Mouse (Mus musculus) G1E (cell line): Measurements from ENCODE around the gene Dido1.

Source experiments
- CTCF ChIP-seq: IDR thresholded peaks from 2 replicates; pipeline ENCODE4 v1.5.1; 2012; ENCODE audit warnings: low read depth, low read length, inconsistent platforms, mixed read lengths
- GATA1 ChIP-seq: IDR thresholded peaks from 2 replicates; pipeline ENCODE4 v1.6.1; 2012; ENCODE audit warnings: borderline replicate concordance, low read length, inconsistent platforms, mixed read lengths
- TAL1 ChIP-seq: conservative IDR thresholded peaks from 2 replicates; pipeline ENCODE4 v1.6.1; 2012; ENCODE audit warnings: low read depth, low read length, inconsistent platforms, mixed read lengths

GRCm38 (mm10) chr2:180678609-180679140, 31.1 kb downstream of the Dido1 start:
- peak; percentile 91 for TF ChIP-seq CTCF
- no peak for TF ChIP-seq GATA1
- no peak for TF ChIP-seq TAL1
